Mouse (Mus musculus): ENCODE measurements around the gene Epha1.

The Epha1 gene

GRCm38 (mm10) chr6:42372816-42373547 is at the start of gene Epha1:
TSS of gene Epha1 (minus strand) at chr6:42373268.
- peak; percentile 81 for DNase-seq

GRCm38 (mm10) chr6:42421439-42421838 is 48.4 kb upstream of the Epha1 start:
- no peak for DNase-seq

- no peak for DNase-seq
Observed at GRCm38 (mm10) chr6:42419443-42419842, 46.4 kb upstream of the Epha1 start.

- no peak for DNase-seq
Observed at GRCm38 (mm10) chr6:42405134-42405533, 32.1 kb upstream of the Epha1 start, which contains the start of gene Tas2r135. TSS of gene Tas2r135 (plus strand) at chr6:42405434.

- DNase-seq = no peak
Observed at GRCm38 (mm10) chr6:42399938-42400337, 26.9 kb upstream of the Epha1 start, which contains the start of gene Tas2r143. TSS of gene Tas2r143 (plus strand) at chr6:42400238.

- DNase-seq = no peak
Observed at GRCm38 (mm10) chr6:42398998-42399397, 25.9 kb upstream of the Epha1 start.

GRCm38 (mm10) chr6:42398285-42398684 is 25.2 kb upstream of the Epha1 start:
- DNase-seq = no peak

GRCm38 (mm10) chr6:42397041-42397657 is 24.1 kb upstream of the Epha1 start:
- DNase-seq = no peak

- peak; percentile 94 for DNase-seq
Observed at GRCm38 (mm10) chr6:42395960-42396809, 23.1 kb upstream of the Epha1 start.

GRCm38 (mm10) chr6:42391796-42392330 is 18.8 kb upstream of the Epha1 start:
- no peak for DNase-seq

GRCm38 (mm10) chr6:42385635-42386034 is 12.6 kb upstream of the Epha1 start:
- DNase-seq = no peak

GRCm38 (mm10) chr6:42383360-42383759 is 10.3 kb upstream of the Epha1 start:
- no peak for DNase-seq

- DNase-seq = no peak
Observed at GRCm38 (mm10) chr6:42381916-42382381, 8.9 kb upstream of the Epha1 start.

GRCm38 (mm10) chr6:42381221-42381620 is 8.2 kb upstream of the Epha1 start:
- DNase-seq = no peak

- no peak for DNase-seq
Observed at GRCm38 (mm10) chr6:42380416-42381144, 7.5 kb upstream of the Epha1 start.

- no peak for DNase-seq
Observed at GRCm38 (mm10) chr6:42379551-42379950, 6.5 kb upstream of the Epha1 start.

GRCm38 (mm10) chr6:42377280-42377679 is 4.2 kb upstream of the Epha1 start:
- no peak for DNase-seq

- no peak for DNase-seq
Observed at GRCm38 (mm10) chr6:42376504-42377019, 3.5 kb upstream of the Epha1 start.

- no peak for DNase-seq
Observed at GRCm38 (mm10) chr6:42376016-42376415, 2.9 kb upstream of the Epha1 start.

GRCm38 (mm10) chr6:42375131-42375530 is 2.1 kb upstream of the Epha1 start:
- no peak for DNase-seq

- no peak for DNase-seq
Observed at GRCm38 (mm10) chr6:42374701-42375100, 1.6 kb upstream of the Epha1 start.

Measured in lung, postnatal 14 days (tissue).